Mouse (Mus musculus): ENCODE data around the gene Tmem52b. TPM values are rescaled to one million over a fixed set of nuclear protein-coding genes. Genes with fewer than 3 reads are reported as not detected.

The Tmem52b gene
- polyA plus RNA-seq, 1 experiment from 2014 or later, result not detected

GRCm38 (mm10) chr6:129517752-129518408, 5.5 kb downstream of the Tmem52b start:
- Histone ChIP-seq H3K27ac (replicated peaks; ENCODE audit: low read depth, low read length) (no peak overlapping the region), H3K4me1 (ENCODE audit: control insufficient read depth, insufficient read depth, low read length) (no peaks in the 10 kb centered on the region), H3K9ac (ENCODE audit: low read depth, low read length) (no peak overlapping the region), H3K9me3 (ENCODE audit: control insufficient read depth, low read length) (no peaks in the 10 kb centered on the region), H3K36me3 (ENCODE audit: control insufficient read depth, insufficient read depth, low read length) (no peaks in the 10 kb centered on the region), H3K27me3 (replicated peaks; ENCODE audit: control insufficient read depth, insufficient read depth, low read length) (no peaks in the 10 kb centered on the region), H3K4me2 (ENCODE audit: low read depth, low read length) (no peak overlapping the region), H3K4me3 (ENCODE audit: low read depth, low read length) (no peak overlapping the region)
- WGBS, result 48% methylated on average over 2 of the region's 2 CpGs
- ATAC-seq (ENCODE audit: low read depth) (peak; percentile 81; the same call in 1 of the 2 replicates), DNase-seq (ENCODE audit: low spot score) (peak; percentile 70)

DNA sequence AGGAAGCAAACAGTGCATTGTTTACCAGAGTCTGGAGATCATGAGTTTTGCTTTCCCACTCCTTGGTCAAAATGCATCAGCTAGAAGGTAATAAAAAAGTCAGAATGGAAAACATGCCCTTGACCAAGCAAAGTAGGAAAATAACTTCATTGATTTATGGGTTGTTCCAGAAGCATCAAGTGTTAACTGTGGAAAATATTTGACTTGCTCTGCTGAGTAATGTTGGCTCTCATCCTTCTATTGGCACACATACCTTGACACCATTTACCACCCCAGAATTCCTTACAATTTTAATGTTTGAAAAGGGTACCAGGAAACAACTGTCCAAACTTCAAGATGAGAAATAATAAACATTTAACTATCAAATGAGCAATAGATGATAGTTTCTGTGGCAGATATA, 13.7 kb downstream of the Tmem52b start:
- no peak for ATAC-seq (ENCODE audit: low read depth)
- Histone ChIP-seq H3K4me3 (ENCODE audit: low read depth, low read length) (no peak overlapping the region), H3K36me3 (ENCODE audit: control insufficient read depth, insufficient read depth, low read length) (no peaks in the 10 kb centered on the region), H3K9me3 (ENCODE audit: control insufficient read depth, low read length) (no peaks in the 10 kb centered on the region), H3K9ac (ENCODE audit: low read depth, low read length) (no peak overlapping the region), H3K4me2 (ENCODE audit: low read depth, low read length) (no peak overlapping the region), H3K4me1 (ENCODE audit: control insufficient read depth, insufficient read depth, low read length) (no peaks in the 10 kb centered on the region), H3K27me3 (replicated peaks; ENCODE audit: control insufficient read depth, insufficient read depth, low read length) (no peaks in the 10 kb centered on the region), H3K27ac (replicated peaks; ENCODE audit: low read depth, low read length) (no peak overlapping the region)
- no peak for DNase-seq (ENCODE audit: low spot score)

GRCm38 (mm10) chr6:129527416-129527815, 15.1 kb downstream of the Tmem52b start:
- H3K27ac ChIP-seq (replicated peaks; ENCODE audit: low read depth, low read length), result no peak overlapping the region
- no peaks in the 10 kb centered on the region for H3K9me3 ChIP-seq (ENCODE audit: control insufficient read depth, low read length)
- no peak overlapping the region for H3K9ac ChIP-seq (ENCODE audit: low read depth, low read length)
- H3K36me3 ChIP-seq (ENCODE audit: control insufficient read depth, insufficient read depth, low read length), result no peaks in the 10 kb centered on the region
- no peaks in the 10 kb centered on the region for H3K27me3 ChIP-seq (replicated peaks; ENCODE audit: control insufficient read depth, insufficient read depth, low read length)
- DNase-seq (ENCODE audit: low spot score) (no peak), ATAC-seq (ENCODE audit: low read depth) (no peak)
- H3K4me3 ChIP-seq (ENCODE audit: low read depth, low read length), result no peak overlapping the region
- 84% methylated on average over 2 of the region's 2 CpGs for WGBS
- H3K4me2 ChIP-seq (ENCODE audit: low read depth, low read length), result no peak overlapping the region
- peaks cover under 1% of the 10 kb centered on the region; the same call in 1 of the 2 replicates for H3K4me1 ChIP-seq (ENCODE audit: control insufficient read depth, insufficient read depth, low read length)

- no peak for ATAC-seq (ENCODE audit: low read depth)
- peaks cover 5% of the 10 kb centered on the region for H3K4me1 ChIP-seq (ENCODE audit: control insufficient read depth, insufficient read depth, low read length)
- no peaks in the 10 kb centered on the region for H3K36me3 ChIP-seq (ENCODE audit: control insufficient read depth, insufficient read depth, low read length)
- no peak overlapping the region for H3K27ac ChIP-seq (replicated peaks; ENCODE audit: low read depth, low read length)
- H3K9me3 ChIP-seq (ENCODE audit: control insufficient read depth, low read length), result no peaks in the 10 kb centered on the region
- no peak overlapping the region for H3K4me2 ChIP-seq (ENCODE audit: low read depth, low read length)
- WGBS, result 63% methylated on average over 1 of the region's 1 CpGs
- H3K4me3 ChIP-seq (ENCODE audit: low read depth, low read length), result no peak overlapping the region
- no peak overlapping the region for H3K9ac ChIP-seq (ENCODE audit: low read depth, low read length)
- DNase-seq (ENCODE audit: low spot score), result no peak
- H3K27me3 ChIP-seq (replicated peaks; ENCODE audit: control insufficient read depth, insufficient read depth, low read length), result no peaks in the 10 kb centered on the region
Observed at GRCm38 (mm10) chr6:129529605-129530004, 17.2 kb downstream of the Tmem52b start.

- Histone ChIP-seq H3K9ac (ENCODE audit: low read depth, low read length) (no peak overlapping the region), H3K36me3 (ENCODE audit: control insufficient read depth, insufficient read depth, low read length) (no peaks in the 10 kb centered on the region), H3K4me1 (ENCODE audit: control insufficient read depth, insufficient read depth, low read length) (peaks cover 9% of the 10 kb centered on the region), H3K27me3 (replicated peaks; ENCODE audit: control insufficient read depth, insufficient read depth, low read length) (no peaks in the 10 kb centered on the region), H3K27ac (replicated peaks; ENCODE audit: low read depth, low read length) (no peak overlapping the region), H3K9me3 (ENCODE audit: control insufficient read depth, low read length) (no peaks in the 10 kb centered on the region), H3K4me3 (ENCODE audit: low read depth, low read length) (no peak overlapping the region), H3K4me2 (ENCODE audit: low read depth, low read length) (no peak overlapping the region)
- ATAC-seq (ENCODE audit: low read depth) (no peak), DNase-seq (ENCODE audit: low spot score) (no peak)
Observed at GRCm38 (mm10) chr6:129530261-129530660, 17.9 kb downstream of the Tmem52b start.

DNA sequence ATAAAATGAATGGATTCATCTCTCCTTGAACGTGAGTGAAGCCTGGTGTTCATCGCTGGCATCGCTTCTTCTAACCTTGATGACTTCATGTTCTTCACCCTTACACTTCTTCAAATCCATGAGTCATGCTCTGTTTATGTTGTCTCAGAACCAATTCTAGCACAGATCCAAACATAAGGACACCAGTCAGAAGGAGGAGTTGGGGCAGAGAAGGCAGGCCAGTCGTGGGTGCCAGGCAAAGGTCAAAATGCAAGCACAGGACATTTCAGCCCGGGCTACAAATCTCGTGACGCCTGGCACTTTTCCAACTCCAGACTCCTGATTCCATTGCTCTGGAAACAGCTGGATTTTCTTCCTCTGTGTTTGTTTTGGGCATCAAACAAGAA, 20.2 kb downstream of the Tmem52b start:
- H3K4me2 ChIP-seq (ENCODE audit: low read depth, low read length), result peak overlapping the region; percentile 82
- ATAC-seq (ENCODE audit: low read depth) (peak; percentile 47), DNase-seq (ENCODE audit: low spot score) (peak; percentile 71)
- 32% methylated on average over 7 of the region's 7 CpGs for WGBS
- H3K36me3 ChIP-seq (ENCODE audit: control insufficient read depth, insufficient read depth, low read length), result 0 out of 2 replicates have a peak, but pooled peaks cover 2% of the 10 kb centered on the region
- H3K27me3 ChIP-seq (replicated peaks; ENCODE audit: control insufficient read depth, insufficient read depth, low read length), result no peaks in the 10 kb centered on the region
- peak overlapping the region; percentile 76; the same call in 1 of the 2 replicates for H3K27ac ChIP-seq (replicated peaks; ENCODE audit: low read depth, low read length)
- H3K9ac ChIP-seq (ENCODE audit: low read depth, low read length), result peak overlapping the region; percentile 83
- no peaks in the 10 kb centered on the region for H3K9me3 ChIP-seq (ENCODE audit: control insufficient read depth, low read length)
- peak overlapping the region; percentile 85 for H3K4me3 ChIP-seq (ENCODE audit: low read depth, low read length)
- peaks cover 9% of the 10 kb centered on the region for H3K4me1 ChIP-seq (ENCODE audit: control insufficient read depth, insufficient read depth, low read length)

DNA sequence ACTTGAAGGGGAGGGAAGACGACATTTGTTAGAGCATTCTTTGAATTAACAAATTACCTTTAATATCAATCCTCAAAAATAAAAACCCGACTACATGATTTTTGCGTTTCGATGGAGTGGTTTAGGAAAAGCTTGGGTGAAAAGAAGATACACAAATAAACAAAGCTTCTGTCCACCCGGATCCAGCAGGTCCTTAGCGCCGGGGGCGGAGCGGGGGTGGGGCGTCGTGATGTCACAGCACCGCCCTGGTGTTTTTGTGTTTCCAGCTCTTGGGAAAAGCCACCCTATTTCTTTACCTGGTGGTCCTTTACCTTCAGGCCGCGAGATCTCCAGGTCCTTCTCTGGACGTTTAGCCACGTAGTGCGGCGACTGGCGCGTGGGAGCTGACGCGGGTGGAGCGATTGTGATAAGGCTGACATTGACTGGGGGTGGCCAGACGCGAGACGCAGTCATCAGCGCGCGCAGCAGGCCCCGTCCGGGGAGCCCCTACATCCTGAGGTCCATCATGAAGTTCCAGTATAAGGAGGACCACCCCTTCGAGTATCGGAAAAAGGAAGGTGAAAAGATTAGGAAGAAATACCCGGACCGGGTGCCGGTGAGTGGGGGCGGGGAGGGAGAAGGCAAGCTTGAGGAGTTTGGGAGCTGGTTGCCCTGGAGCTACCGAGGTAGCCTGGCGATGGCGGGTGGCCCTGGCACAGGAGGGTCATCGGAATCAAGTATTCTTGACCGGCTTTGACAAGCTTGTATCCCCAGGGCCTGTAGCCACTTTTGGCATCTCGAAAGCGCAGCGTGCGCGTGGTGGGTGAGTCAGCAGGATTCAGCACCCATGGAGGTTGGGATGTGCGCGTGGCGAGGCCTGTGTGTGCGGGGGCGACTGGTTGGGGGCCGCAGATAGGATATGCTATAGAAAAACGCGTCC, 20.8 kb downstream of the Tmem52b start, which contains the start of gene Gabarapl1:
Gene Gabarapl1, plus strand, starts transcription at position 219 of the 919 bp plus-strand sequence.
- Histone ChIP-seq H3K4me2 (ENCODE audit: low read depth, low read length) (peak within 1 kb of the TSS; percentile 82), H3K27ac (replicated peaks; ENCODE audit: low read depth, low read length) (peak within 1 kb of the TSS; percentile 76)

GRCm38 (mm10) chr6:129534057-129534456, 21.7 kb downstream of the Tmem52b start:
- Histone ChIP-seq H3K9ac (ENCODE audit: low read depth, low read length) (peak overlapping the region; percentile 83), H3K27me3 (replicated peaks; ENCODE audit: control insufficient read depth, insufficient read depth, low read length) (no peaks in the 10 kb centered on the region), H3K4me2 (ENCODE audit: low read depth, low read length) (peak overlapping the region; percentile 82), H3K27ac (replicated peaks; ENCODE audit: low read depth, low read length) (no peak overlapping the region), H3K36me3 (ENCODE audit: control insufficient read depth, insufficient read depth, low read length) (peaks cover 16% of the 10 kb centered on the region), H3K4me1 (ENCODE audit: control insufficient read depth, insufficient read depth, low read length) (peaks cover 9% of the 10 kb centered on the region), H3K4me3 (ENCODE audit: low read depth, low read length) (peak overlapping the region; percentile 85), H3K9me3 (ENCODE audit: control insufficient read depth, low read length) (no peaks in the 10 kb centered on the region)
- 19% methylated on average over 9 of the region's 9 CpGs for WGBS
- ATAC-seq (ENCODE audit: low read depth) (no peak), DNase-seq (ENCODE audit: low spot score) (no peak)

More for the DNA sequence above, 20.8 kb downstream of the Tmem52b start, which contains the start of gene Gabarapl1:
- Histone ChIP-seq H3K4me3 (ENCODE audit: low read depth, low read length) (peak within 1 kb of the TSS; percentile 85), H3K36me3 (ENCODE audit: control insufficient read depth, insufficient read depth, low read length) (peaks cover 7% of the 10 kb centered on the region; the same call in 1 of the 2 replicates), H3K9ac (ENCODE audit: low read depth, low read length) (peak within 1 kb of the TSS; percentile 83), H3K9me3 (ENCODE audit: control insufficient read depth, low read length) (no peaks in the 10 kb centered on the region), H3K27me3 (replicated peaks; ENCODE audit: control insufficient read depth, insufficient read depth, low read length) (no peaks in the 10 kb centered on the region), H3K4me1 (ENCODE audit: control insufficient read depth, insufficient read depth, low read length) (peaks cover 9% of the 10 kb centered on the region)
- WGBS, result under 1% methylated on average over 53 of the region's 55 CpGs
- DNase-seq (ENCODE audit: low spot score) (peak; percentile 85), ATAC-seq (ENCODE audit: low read depth) (peak; percentile 86)
